Mouse (Mus musculus): ENCODE results near the gene Epgn. TPM values are rescaled to one million over a fixed set of nuclear protein-coding genes. Genes with fewer than 3 reads are reported as not detected.

Gene Epgn
- total RNA-seq, 2 experiments from 2014 or later: not detected

Other genes with a start within 250 kb of the Epgn start
- gene Cxcl3, start 241.4 kb upstream of the Epgn start, total RNA-seq (2021): not detected
- not detected for gene Cxcl15, start 232.9 kb upstream of the Epgn start, total RNA-seq (2021)
- 1 to 10 TPM; 1.3 TPM for gene Cxcl1, start 136.2 kb upstream of the Epgn start, total RNA-seq (2021)
- gene Cxcl2, start 123.6 kb upstream of the Epgn start, total RNA-seq (2021): under 1 TPM in 1 of 2 experiments, not detected in 1; 0.36 TPM
- 10 to 100 TPM; 14.8 to 16.1 TPM for gene Mthfd2l, start 96.3 kb upstream of the Epgn start, total RNA-seq (2021)
- under 1 TPM in 1 of 2 experiments, not detected in 1; 0.09 TPM for gene Ereg, start 47.2 kb downstream of the Epgn start, total RNA-seq (2021)
- under 1 TPM in 1 of 2 experiments, not detected in 1; 0.21 TPM for gene Areg, start 112.1 kb downstream of the Epgn start, total RNA-seq (2021)

Data from adrenal gland, postnatal 10 days (tissue).